Mouse (Mus musculus) stomach, postnatal 0 days (tissue): ENCODE results near the gene Neurog2.

Experiments used
- CTCF ChIP-seq: IDR thresholded peaks from 2 replicates; pipeline ENCODE4 v1.5.1; 2016; ENCODE audit warnings: antibody characterized with exemption, low read depth, mild to moderate bottlenecking, moderate library complexity
- EP300 ChIP-seq: optimal IDR thresholded peaks from 2 replicates; pipeline ENCODE3; 2016; ENCODE audit warnings: antibody characterized with exemption

DNA sequence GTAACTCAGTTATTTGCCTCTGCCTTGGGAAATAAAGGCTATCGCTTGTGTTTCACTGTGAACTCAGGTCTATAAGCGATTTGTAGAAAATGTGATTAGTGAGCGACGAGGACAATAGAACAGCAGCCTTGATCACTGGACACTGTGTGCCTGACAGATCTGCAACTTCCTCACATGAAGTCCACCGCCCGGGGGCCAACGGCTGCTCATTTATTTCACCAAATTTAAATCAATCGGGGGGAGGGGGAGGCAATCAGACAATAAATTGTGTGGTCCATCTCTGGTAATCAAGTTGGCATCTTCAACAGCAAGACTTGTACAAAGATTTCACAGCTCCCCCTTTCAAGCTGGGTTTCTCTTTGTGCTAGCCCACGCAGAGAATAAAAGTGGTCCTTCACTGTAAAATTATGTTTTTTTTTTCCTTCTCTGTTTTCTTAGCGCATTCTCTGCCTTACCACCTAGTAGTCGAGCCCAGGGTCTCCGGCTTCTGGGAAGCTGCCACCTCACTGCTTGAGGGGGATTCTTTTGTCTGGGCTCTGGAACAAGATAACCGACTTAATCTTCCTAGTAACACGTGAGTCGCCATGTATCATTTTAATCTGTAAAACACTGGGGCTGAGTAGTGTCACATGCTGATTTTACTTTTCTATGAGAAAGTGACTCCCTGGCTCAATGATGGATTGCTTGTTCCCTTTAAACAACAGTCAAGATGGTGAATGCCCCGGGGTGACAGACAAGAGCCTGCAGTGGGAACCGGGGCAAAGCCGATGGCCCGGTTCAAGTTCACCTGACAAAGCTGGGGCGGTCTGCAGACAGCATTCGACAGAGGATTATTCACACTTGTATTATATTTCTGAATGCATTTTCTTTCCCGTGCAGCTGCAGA lies 29.0 kb downstream of the Neurog2 start:
- TF ChIP-seq CTCF (no peak), EP300 (no peak)
